Mouse (Mus musculus): ENCODE measurements around the gene Nup50.
A peak's percentile ranks its signal among the peaks of the same experiment; 100 is the strongest.
"Not testable (repeated sequence)": the region's sequence is repeated elsewhere in the genome, so short reads cannot be mapped to it uniquely, and the experiment has no call there.

The Nup50 gene

DNA sequence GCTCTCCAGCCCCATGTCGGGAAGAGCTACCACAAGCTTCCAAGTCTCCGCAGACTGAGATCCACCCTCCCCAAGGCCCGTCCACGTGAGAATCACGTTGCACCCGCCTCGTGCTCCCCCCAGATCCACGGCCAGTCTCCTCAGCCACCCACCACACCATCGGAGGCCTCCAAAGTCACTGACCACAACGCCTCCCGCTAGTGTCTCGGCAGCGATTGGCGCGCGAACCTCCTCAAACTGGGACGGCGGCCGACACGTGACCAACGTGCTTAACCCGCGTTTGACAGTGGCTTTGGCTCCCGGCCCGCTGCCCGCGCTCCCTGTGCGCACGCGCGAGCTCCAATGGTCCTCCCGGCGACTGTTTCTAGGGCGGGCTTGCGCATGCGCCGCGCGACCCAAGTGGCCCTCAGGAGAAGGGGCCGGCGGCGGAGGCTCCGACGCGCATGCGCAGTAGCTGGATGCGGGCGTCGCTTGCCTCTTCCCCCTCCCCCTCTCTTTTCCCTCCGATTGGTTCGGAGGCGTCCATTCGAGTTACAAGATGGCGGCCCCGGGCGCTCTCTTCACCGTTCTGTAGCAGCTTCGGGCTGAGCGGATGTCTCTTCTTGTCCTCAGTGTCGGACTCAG lies at the start of gene Nup50:
Nup50 (plus strand) TSS at position 528 of the 624 bp plus-strand sequence.
- ATAC-seq (ENCODE audit: low TSS enrichment) = peak; percentile 81

DNA sequence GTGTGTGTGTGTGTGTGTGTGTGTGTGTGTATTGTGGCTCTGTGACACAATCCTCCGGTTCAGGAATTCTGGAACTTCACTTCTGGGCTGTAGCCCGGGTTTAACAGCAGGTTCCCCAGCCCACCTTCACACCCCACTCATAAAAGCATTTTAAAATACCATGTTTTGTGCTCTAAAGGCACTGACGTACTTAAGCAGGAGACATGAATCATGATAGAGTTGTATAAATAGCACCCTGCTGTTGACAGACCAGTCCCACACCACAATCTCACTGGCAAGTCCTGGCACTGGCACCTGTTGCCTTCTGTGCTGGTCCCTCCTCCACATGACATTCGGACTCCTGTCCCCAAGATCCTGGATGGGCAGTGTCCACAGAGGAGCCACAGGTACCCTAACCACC lies 49.3 kb upstream of the Nup50 start:
- ATAC-seq (ENCODE audit: low TSS enrichment) = peak; percentile 79

DNA sequence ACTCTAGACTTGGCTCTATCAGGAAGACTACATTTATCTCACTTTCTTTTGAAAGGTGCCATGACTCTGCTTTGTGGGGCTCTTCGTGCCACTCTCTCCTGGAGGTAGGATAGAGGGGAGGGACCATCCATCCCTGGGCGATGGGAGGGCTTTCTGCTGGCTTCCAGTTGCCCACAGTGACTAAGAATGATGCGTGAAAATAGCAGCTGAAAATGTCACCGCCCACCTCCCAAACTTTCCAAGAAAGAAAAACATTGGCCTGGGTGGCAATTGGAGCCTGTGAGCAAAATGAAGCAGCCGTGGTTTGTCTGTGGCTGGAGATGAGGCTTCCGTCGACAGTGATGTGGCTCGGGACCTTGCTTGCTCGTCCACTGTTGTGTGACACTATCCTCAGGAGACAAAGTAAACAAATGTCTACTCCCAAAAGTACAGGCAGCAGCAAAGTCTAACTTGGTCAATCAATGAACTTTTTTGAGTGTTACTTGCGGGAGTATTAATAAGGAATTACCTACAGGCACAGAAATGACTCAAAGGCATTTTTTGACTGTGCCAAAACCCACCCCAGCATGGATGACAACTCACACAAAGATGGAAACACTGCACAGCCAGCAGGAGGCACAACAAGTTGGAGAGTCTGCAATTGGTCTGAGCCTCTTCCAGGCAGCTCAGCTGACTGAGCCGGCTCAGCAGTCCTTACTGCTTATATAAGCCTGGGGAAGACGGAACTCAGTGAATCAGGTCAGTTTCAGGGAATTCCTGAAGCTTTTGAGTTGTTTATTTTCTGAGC lies 46.0 kb upstream of the Nup50 start:
- peak; percentile 75 for ATAC-seq (ENCODE audit: low TSS enrichment)

DNA sequence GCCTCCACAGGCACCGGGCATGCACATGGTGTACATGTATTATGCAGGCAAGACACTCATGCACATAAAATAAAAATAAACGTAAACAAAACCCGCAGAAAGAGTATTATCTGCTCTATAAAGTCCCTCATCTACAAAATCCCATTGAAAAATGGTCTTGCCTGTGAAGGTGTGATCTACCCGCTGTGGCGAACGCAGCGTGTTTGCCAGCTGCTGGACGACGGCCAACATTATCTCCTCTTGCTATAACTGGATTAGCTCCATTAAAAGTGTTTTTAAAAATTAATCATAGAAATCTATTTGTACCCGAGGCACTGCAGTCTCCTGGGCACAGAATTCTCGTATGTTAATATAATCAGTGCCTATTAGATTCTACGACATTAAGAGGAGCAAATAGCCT lies 35.1 kb upstream of the Nup50 start:
- no peak for ATAC-seq (ENCODE audit: low TSS enrichment)

DNA sequence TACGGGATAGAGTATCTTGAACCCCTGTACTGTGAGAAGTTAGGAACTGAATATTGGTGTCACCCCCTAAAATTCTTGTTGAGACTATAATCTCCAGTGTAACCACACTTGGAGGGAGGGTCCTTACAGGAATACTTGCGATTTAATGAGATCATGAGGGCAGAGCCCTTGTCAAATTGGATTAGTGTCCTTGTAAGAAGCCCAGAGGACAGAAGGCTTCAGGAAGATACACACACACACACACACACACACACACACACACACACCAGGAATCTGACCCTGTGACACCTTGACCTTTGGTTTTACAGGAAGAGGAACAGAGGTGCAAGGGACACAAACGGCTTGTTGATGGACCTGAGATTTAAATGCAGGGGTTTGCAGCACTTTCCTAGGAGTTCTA lies 32.0 kb upstream of the Nup50 start:
- no peak for ATAC-seq (ENCODE audit: low TSS enrichment)

DNA sequence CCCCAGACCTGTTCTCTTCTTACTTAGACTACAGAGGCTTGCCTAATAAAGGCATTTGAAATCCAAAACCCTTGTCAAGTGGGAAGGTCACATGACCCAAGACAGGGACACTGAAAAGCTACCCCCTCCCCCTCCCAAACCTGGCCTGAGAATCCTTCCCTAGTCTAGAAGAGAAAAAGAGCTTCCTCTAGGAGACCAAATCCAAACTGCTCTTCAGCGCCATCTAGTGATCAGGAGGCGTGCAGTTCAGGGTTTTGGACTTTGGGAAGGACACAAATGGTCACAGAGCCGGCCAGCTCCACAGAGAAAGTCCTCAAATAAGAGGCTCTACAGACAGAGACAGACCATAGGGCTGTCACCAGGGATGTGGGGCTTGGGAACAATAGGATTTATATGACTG lies 31.6 kb upstream of the Nup50 start:
- peak; percentile 82 for ATAC-seq (ENCODE audit: low TSS enrichment)

DNA sequence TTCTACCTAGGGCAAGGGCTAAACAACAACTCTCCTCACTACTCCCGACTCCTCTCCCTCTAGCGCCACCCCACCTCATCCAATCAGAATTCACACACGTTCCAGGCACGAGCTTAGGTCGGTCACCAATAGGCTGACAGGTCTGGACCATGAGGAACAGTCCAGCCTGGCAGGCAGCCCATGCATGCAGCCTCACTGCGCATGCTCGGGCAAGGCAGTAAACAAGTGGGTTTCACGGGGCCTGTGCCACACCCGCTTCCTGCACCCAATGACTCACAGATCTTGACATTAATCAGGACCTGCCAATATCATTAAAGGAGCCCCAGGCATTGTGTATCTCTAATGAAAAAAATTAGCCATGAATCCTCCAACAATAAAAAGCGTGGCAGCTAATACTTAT lies 27.0 kb upstream of the Nup50 start:
- not testable (repeated sequence) for ATAC-seq (ENCODE audit: low TSS enrichment)

DNA sequence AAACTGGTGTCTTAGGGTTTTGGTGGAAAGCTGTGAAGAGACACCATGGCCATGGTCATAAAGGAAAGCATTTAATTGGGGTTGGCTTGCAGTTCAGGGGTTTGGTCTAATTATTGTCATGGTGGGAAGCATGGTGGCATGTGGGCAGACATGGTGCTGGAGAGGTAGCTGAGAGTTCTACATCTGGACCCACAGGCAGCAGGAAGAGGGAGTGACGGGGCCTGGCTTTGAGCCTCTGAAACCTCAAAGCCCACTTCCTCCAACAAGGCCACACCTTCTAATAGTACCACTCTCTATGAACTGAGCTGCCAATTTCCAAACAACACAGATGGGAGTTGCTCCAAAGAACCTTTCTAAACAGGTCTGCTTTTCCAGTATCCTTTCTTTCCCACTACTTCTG lies 26.5 kb upstream of the Nup50 start:
- no peak for ATAC-seq (ENCODE audit: low TSS enrichment)

DNA sequence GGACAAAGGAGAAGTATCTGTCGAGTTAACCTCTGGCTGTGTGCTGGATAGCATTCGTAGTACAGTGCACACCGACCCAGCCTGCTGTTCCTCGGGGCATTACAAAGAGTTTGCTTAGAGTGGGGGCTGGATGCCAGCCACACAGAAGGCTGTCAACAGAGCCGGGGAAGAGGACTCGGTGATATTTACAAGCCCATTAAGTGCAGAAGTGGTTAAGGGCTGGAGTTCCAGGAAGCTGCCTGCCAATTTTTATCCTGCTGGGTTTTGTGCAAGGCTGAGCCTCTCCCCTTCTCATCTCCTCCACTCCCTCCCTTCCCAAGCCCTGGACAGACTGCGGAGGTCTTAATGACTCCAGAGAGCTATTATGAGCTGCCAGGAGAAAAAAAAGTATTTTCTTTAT lies 25.1 kb upstream of the Nup50 start:
- ATAC-seq (ENCODE audit: low TSS enrichment) = no peak

DNA sequence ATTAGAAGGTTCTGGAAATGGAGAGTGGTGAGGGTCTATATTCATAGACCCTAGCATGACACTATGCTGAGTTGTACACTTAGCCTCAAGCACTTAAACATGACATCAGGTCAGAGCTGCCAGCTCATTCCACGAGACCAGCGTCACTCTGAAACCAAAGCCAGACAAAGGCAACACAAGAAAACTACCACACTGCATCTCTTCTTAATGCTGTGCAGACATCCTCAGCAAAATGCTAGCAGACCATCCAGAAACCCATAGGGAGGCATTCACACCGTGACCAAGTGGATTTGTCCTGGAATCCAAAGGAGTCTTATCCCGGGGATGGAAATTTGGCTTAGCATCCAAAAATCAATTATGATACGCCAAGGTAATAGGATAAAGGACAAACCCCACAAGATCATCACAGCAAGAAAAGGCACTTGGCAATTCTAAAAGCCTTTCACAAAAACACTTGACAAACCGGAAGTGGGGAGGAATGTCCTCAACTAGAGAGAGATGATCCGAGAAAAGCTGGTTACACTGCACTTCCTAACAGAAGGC lies 19.3 kb upstream of the Nup50 start:
- no peak for ATAC-seq (ENCODE audit: low TSS enrichment)

DNA sequence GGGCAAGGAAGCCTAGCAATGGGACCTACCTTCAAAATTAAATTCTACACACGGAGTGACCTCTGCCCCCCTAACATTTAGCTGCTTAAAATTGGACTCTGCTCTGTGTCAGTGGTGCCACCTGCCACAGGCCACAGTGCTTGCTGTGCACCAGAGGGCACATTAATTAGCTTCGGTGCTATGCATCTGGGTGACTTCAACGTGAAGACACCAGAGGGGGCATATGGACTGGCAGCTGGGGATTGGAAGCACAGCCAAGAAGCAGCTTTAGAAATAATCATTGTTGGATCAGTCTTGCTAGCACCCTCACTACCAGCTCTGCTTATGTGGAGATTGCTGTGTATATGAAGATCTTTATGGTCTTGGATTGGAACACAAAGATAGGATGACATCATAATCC lies 10.0 kb upstream of the Nup50 start:
- ATAC-seq (ENCODE audit: low TSS enrichment) = no peak

DNA sequence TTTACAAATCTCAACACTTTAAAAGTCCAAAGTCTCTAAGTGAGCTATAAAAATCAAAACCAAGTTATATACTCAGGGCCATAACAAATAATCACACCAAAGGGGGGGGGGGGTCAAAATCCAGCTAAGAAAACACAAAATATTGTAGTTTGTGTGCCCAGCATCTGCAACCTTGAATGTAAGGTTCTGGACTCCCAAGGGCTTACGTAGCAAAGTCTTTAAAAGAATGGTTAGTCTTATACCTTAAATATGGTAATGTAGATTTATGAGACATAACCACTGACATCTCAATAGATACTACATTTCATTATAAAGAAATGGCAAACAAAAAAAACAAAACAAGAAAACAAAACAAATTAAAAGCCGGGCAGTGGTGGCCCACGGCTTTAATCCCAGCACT lies 3.3 kb upstream of the Nup50 start, which contains the start of gene Gm29666:
Gm29666 (minus strand) TSS at position 101 of the 400 bp plus-strand sequence.
- ATAC-seq (ENCODE audit: low TSS enrichment) = no peak

DNA sequence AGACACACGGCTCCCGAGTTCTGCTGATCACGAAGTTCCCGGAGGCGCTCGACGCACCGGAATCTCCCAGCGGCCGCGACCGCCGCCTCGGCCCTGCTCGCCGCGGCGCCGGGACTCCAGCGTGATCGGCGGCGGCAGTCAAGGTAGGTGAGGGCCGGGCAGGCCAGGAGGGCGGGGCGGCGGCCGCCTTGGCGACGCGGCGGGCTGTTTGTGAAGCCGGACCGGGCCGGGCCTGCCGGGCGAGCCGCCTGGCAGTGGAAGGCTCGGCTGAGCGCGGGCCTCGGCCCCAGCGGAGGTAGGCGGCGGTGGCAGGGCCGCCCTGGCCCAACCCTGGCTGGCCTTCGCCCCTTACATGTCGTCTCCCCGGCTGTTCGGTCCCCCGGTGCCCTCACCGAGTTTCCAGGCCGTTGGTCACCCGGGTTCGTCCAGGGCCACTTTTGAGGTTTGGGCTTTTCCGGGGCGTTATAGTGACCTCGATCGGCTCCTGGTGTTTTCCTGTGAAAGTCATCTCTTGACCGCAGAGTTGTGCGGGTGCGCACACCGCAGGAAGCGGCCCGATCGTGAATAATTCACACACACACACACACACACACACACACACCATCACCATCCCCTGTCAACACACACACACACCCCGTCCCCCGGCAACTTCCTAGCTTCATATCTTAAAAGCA lies 434 bp downstream of the Nup50 start:
- peak; percentile 47 for ATAC-seq (ENCODE audit: low TSS enrichment)

DNA sequence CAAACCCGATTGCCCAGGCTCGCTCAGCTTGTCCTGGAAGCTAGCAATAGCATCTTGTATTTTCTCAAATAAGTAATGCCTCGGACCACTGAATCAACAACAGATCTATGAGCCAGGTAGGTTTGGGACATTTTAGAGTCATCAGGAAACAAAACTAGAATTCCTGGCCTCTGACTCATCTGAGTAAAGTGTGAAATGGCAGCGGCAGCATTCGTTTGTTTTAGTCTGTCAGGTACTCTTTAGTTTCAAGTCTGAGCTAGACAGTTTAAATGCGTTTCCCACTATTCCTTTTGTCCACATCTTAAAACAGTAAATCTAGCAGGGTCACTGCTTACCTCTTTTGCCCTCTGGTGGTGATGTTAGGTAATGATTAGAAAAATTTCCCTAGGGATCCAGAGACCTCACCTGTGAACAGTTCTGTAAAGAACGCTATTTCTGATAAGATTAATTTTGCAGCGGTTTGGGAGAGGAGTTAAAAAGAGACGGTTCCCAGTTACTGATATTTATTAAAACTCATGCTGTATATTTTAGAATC lies 1.6 kb downstream of the Nup50 start:
- ATAC-seq (ENCODE audit: low TSS enrichment) = no peak

DNA sequence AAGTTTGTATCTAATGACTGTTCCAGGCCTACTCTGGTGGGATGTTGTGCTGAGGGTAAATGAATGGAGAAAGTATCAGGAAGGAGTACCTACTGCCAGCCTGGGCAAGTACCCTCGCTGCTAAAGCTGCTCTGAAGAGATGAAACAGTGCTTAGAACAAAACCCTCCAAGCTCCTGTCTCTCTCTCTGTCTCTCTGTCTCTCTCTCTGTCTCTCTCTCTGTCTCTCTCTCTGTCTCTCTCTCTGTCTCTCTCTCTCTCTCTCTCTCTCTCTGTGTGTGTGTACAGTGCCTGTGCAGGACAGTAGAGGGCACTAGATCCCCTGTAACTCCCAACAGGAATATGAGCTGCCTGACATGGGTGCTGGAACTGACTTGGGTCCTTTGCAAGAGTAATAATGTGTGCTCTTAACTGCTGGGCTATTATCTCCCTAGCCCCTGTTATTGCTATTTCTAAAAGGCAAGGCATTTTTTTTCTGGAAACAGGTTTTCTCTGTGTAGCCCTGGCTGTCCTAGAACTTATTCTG lies 2.3 kb downstream of the Nup50 start:
- no peak for ATAC-seq (ENCODE audit: low TSS enrichment)

DNA sequence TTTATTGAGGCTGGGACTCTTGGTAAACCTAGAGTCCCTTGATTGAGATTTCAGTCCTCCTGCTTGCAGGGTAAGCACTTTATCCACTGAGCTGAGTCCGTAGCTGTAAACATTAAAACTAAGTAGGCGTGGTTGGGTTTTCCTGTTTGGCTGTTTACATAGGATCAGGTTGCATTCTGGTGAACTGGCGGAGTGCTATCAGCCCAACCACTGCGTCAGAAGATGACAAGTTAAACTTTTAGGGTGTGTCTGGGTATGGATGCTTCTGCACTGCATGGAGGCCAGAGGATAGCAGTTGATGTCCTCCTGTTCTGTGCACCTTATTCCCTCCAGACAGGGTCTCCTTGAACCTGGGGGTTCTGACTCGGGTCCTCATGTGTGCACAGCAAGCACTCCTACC lies 9.1 kb downstream of the Nup50 start:
- ATAC-seq (ENCODE audit: low TSS enrichment) = no peak

DNA sequence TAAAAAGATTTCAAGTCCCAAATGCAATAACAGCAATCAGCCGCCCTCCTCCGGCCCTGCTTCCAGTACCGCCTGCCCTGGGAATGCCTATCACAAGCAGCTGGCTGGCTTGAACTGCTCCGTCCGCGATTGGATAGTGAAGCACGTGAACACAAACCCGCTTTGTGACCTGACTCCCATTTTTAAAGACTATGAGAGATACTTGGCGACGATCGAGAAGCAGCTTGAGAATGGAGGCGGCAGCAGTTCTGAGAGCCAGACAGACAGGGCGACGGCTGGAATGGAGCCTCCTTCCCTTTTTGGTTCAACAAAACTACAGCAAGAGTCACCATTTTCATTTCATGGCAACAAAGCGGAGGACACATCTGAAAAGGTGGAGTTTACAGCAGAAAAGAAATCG lies 11.7 kb downstream of the Nup50 start:
- ATAC-seq (ENCODE audit: low TSS enrichment) = peak; percentile 82

DNA sequence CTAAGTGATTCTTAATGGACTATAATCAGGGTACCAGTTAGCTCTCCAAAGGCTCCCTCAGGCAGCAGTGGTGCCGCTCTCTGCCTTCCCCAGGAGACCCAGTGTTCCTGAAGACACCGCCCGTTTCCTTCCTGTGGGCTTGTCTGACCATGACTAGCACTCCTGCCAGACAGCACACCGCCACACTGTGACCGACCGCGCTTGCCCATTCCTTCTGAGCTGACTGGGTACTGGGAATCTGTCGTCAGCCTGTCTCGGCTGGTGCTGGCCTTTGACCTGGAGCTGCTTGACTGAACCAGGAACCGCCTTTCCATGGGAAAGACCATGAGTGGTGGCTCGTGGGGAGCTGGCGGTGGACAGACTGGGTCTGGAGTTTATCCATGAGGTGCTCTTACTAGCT lies 16.9 kb downstream of the Nup50 start:
- no peak for ATAC-seq (ENCODE audit: low TSS enrichment)

DNA sequence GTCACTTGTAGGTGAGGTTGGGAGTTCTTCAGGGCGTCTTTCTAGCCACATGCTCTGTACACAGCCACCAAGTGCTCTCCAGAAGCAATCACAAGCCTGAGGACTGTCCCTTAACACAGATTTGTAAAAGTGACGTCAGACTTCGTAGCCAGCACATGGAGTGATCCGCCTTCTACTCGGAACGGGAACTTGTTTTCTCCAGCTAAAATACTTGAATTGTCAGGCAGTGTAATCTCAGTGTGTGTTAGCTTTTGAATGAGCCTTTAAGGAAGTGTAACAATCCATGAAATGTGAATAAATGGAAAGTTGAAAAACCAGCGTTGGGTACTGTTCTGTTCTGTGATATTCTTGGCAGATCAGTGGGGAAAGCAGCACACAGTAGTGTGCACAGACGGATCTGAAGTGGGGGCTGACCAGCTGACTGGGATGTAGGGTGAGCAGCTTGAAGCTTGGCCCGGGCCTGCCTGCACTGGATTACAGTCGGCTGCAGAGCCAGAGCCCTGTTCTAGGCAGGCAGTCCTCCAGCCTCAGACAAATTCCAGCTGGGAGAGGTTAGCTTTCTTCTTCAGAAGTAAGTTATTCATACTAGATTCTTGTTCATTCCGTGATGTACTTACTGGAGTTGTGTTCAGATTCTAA lies 19.6 kb downstream of the Nup50 start:
- ATAC-seq (ENCODE audit: low TSS enrichment) = peak; percentile 84

DNA sequence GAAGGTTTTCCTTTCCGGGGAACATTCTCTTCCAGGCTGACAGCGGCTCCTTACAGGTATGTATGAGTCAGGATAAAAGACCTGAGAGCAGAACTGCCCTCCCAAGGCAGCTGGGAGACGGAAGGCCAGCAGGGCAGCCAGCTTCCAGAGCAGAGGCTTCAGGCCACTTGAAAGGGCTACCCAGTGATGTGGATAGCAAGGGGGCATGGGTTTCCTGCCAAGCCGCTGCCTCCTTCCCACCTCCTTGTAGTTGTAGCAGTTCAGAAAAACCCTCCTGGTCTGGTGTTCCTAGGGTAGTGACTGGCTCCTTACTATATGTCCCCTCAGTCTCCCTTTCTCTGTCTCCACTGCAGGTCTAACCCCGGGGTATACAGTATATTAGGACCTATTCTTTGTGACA lies 21.1 kb downstream of the Nup50 start:
- no peak for ATAC-seq (ENCODE audit: low TSS enrichment)

DNA sequence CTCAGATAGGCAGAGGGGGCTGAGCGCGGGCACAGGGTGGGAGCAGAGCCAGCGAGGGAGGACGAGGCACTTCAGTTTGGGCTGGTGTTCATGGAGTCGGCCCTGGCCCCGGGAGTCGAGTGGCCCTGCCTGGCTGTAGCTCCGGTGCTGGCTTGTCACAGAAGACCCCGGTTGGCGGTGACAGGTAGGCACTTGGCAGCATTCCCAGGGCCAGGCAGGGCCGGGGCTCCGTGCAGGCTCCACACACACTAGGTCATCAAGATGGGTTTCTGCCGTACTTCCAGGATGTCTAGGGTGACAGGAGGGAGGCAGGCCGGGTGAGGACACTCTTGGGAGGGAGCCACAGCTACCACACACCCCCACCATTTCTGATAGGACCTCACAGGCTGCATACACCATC lies 25.8 kb downstream of the Nup50 start:
- no peak for ATAC-seq (ENCODE audit: low TSS enrichment)

DNA sequence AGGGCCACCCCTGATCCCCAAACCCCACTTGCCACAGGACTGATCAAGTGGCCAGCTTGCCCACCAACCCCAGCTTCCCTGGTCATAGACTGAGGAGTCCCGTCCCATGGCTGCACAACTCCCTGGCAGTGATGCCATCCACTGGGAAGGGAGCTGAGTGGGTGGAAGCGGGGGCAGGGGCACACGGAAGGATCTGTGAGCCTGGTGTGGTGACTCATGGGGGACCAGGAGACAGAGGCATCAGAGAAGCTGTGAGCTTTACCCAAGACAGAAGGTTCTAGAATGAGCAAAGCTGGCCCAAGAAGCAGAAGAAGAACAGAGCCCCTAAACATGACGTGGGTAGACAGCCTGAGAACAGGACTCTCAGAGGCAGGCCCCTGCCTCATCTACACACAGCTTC lies 26.8 kb downstream of the Nup50 start:
- ATAC-seq (ENCODE audit: low TSS enrichment) = peak; percentile 72
